Mouse (Mus musculus) C3H10T1/2 (cell line): ENCODE data around the gene Whrn. TPM values are rescaled to one million over a fixed set of nuclear protein-coding genes. Genes with fewer than 3 reads are reported as not detected.

Source experiments
- polyA plus RNA-seq, 2 experiments: library from polyadenylated mRNA; unstranded; fragments of >200 nt; fragmentation: generic; extraction: Trizol; gene quantifications; one replicate each; pipeline ENCODE4 v1.2.1; 2012; ENCODE audit warnings: missing spikeins in 2 of 2

Gene Whrn
- 10 to 100 TPM in 1 of 2 experiments, 1 to 10 TPM in 1; 9.4 to 13.8 TPM for polyA plus RNA-seq

GRCm38 (mm10) chr4:63495915-63496278, at the start of gene Whrn:
TSS of gene Whrn (minus strand) at chr4:63495991.

GRCm38 (mm10) chr4:63544494-63545230, 48.9 kb upstream of the Whrn start, which contains the start of gene Atp6v1g1:
TSS of gene Atp6v1g1 (plus strand) at chr4:63544772.

GRCm38 (mm10) chr4:63403040-63403959, 92.5 kb downstream of the Whrn start, which contains the start of gene Akna:
TSS of gene Akna (minus strand) at chr4:63403354.

Other genes starting within 250 kb of the Whrn start
- under 1 TPM in 1 of 2 experiments, not detected in 1; 0.08 TPM for gene Orm1, start 151.4 kb downstream of the Whrn start, polyA plus RNA-seq
- under 1 TPM; 0.04 to 0.44 TPM for gene Orm3, start 139.8 kb downstream of the Whrn start, polyA plus RNA-seq
- under 1 TPM in 1 of 2 experiments, not detected in 1; 0.08 TPM for gene Orm2, start 133.5 kb downstream of the Whrn start, polyA plus RNA-seq
- gene Akna, start 92.6 kb downstream of the Whrn start, polyA plus RNA-seq, result 1 to 10 TPM in 1 of 2 experiments, under 1 TPM in 1; 0.13 to 2.3 TPM
- gene Atp6v1g1, start 48.8 kb upstream of the Whrn start, polyA plus RNA-seq, result 100 to 1,000 TPM; 119 to 187 TPM
- 1 to 10 TPM; 1.3 to 3.4 TPM for gene Tmem268, start 62.8 kb upstream of the Whrn start, polyA plus RNA-seq
- gene Gm11213, start 109.3 kb upstream of the Whrn start, polyA plus RNA-seq, result not detected
- gene Tex48, start 126.4 kb upstream of the Whrn start, polyA plus RNA-seq, result not detected
- not detected for gene Gm11214, start 167.4 kb upstream of the Whrn start, polyA plus RNA-seq
- gene Tnfsf15, start 249.1 kb upstream of the Whrn start, polyA plus RNA-seq, result not detected